Mouse (Mus musculus): ENCODE data around the gene Bola1. TPM values are rescaled to one million over a fixed set of nuclear protein-coding genes. Genes with fewer than 3 reads are reported as not detected.
A peak's percentile ranks its signal among the peaks of the same experiment; 100 is the strongest.
"Not testable (repeated sequence)": the region's sequence is repeated elsewhere in the genome, so short reads cannot be mapped to it uniquely, and the experiment has no call there.

The Bola1 gene
- polyA plus RNA-seq, 1 experiment from 2014 or later = 64.1 TPM

DNA sequence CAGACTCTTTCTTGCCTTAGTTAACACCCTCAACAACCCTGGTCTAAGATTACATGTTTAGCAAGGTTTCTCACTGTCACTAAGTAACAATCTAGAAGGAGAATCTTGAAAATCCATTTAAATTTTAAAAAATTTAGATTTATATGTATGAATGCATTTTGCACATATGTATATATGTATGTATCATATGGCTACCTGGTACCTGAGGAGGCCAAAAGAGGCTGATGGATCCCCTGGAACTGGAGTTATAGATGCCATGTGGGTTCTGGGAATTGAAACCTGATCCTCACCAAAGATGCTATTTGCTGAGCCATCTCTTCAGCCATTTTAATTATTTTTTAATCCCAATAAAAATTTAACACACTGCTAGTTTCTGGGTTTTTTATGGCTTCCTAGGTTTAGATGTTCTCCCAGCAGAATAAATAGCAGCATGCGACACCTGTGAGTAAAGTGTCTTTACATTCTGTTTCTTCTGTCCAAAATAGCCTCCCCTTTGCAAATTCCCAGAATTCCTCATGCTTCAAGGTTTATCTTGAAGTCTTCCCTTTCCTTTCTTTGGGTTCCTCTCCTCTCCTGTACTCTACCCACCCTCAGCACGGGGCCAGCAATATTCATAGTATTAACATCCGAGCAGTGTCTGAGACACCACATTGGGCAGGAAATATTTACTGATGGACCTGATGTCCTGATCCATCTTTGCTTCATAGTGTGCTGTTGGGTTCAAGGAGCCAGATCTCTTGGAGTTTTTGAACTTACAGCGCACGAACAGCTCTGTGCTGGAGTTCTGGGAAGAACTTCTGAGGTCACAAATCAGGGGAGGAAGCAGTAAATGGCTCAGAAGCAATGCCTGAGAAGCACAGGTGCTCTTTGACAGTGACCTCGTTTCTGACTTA is 28.9 kb upstream of the Bola1 start:
- no peak overlapping the region for H3K4me3 ChIP-seq (replicated peaks; ENCODE audit: low read length)
- H3K4me1 ChIP-seq (replicated peaks; ENCODE audit: control insufficient read depth, insufficient read depth, low read length) = peaks cover 12% of the 10 kb centered on the region
- 50% methylated on average over 6 of the region's 6 CpGs for WGBS

GRCm38 (mm10) chr3:96247356-96248140 is 28.0 kb upstream of the Bola1 start:
- H3K4me2 ChIP-seq (ENCODE audit: low read length) = peak overlapping the region; percentile 35
- H3K4me3 ChIP-seq (replicated peaks; ENCODE audit: low read length) = peak overlapping the region; percentile 38
- ATAC-seq = no peak
- peak overlapping the region; percentile 37; the same call in 1 of the 2 replicates for H3K9ac ChIP-seq (replicated peaks; ENCODE audit: low read depth, low read length)
- no peaks in the 10 kb centered on the region for H3K36me3 ChIP-seq (ENCODE audit: control insufficient read depth, insufficient read depth)
- H3K4me1 ChIP-seq (replicated peaks; ENCODE audit: control insufficient read depth, insufficient read depth, low read length) = peaks cover 12% of the 10 kb centered on the region
- no peaks in the 10 kb centered on the region for H3K27me3 ChIP-seq (replicated peaks; ENCODE audit: control insufficient read depth, insufficient read depth, low read length)
- H3K9me3 ChIP-seq (ENCODE audit: control insufficient read depth, low read length) = no peaks in the 10 kb centered on the region
- H3K27ac ChIP-seq (ENCODE audit: low read length) = no peak overlapping the region
- 2% methylated on average over 11 of the region's 11 CpGs for WGBS

More for the DNA sequence above, 28.9 kb upstream of the Bola1 start:
- Histone ChIP-seq H3K27me3 (replicated peaks; ENCODE audit: control insufficient read depth, insufficient read depth, low read length) (no peaks in the 10 kb centered on the region), H3K36me3 (ENCODE audit: control insufficient read depth, insufficient read depth) (no peaks in the 10 kb centered on the region), H3K9ac (replicated peaks; ENCODE audit: low read depth, low read length) (no peak overlapping the region), H3K9me3 (ENCODE audit: control insufficient read depth, low read length) (no peaks in the 10 kb centered on the region), H3K4me2 (ENCODE audit: low read length) (peak overlapping the region; percentile 35), H3K27ac (ENCODE audit: low read length) (no peak overlapping the region)
- ATAC-seq = no peak

- peak; percentile 87 for ATAC-seq
- not testable (repeated sequence) for H3K36me3 ChIP-seq (ENCODE audit: control insufficient read depth, insufficient read depth); H3K27me3 ChIP-seq (replicated peaks; ENCODE audit: control insufficient read depth, insufficient read depth, low read length); H3K9me3 ChIP-seq (ENCODE audit: control insufficient read depth, low read length); H3K27ac ChIP-seq (ENCODE audit: low read length)
- no CpG with 5 or more reads among the region's 47 CpGs for WGBS
- Histone ChIP-seq H3K4me1 (replicated peaks; ENCODE audit: control insufficient read depth, insufficient read depth, low read length) (peaks cover 12% of the 10 kb centered on the region), H3K4me3 (replicated peaks; ENCODE audit: low read length) (peak within 1 kb of the TSS; percentile 38), H3K4me2 (ENCODE audit: low read length) (peak within 1 kb of the TSS; percentile 39), H3K9ac (replicated peaks; ENCODE audit: low read depth, low read length) (peak within 1 kb of the TSS; percentile 37; the same call in 1 of the 2 replicates)
Observed at GRCm38 (mm10) chr3:96246427-96246856, 26.9 kb upstream of the Bola1 start, which contains the start of gene Hist2h3c1. TSS of gene Hist2h3c1 (plus strand) at chr3:96246685.

DNA sequence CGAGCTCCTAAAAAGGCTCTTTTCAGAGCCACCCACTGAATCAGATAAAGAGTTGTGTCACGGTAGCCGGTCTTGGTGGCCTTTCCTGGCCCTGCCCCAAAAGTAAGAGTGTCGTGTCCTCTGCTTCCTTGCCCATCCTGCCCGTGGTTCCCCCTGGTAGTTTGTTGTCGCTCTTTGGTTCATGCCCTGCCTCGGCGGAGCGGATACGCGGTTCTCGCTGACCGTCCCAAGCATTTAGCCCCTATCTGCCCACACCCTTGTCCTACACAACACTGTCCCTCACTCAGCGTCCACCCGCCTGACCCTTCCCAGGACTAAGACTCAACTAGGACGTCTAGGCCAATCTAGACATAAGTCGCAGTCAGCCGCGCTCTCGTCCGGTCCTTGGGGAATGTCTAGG is 26.5 kb upstream of the Bola1 start:
- Histone ChIP-seq H3K4me1 (replicated peaks; ENCODE audit: control insufficient read depth, insufficient read depth, low read length) (peaks cover 12% of the 10 kb centered on the region), H3K4me3 (replicated peaks; ENCODE audit: low read length) (peak overlapping the region; percentile 38), H3K4me2 (ENCODE audit: low read length) (peak overlapping the region; percentile 39)
- ATAC-seq; H3K27me3 ChIP-seq (replicated peaks; ENCODE audit: control insufficient read depth, insufficient read depth, low read length); H3K27ac ChIP-seq (ENCODE audit: low read length); H3K9ac ChIP-seq (replicated peaks; ENCODE audit: low read depth, low read length); H3K9me3 ChIP-seq (ENCODE audit: control insufficient read depth, low read length); H3K36me3 ChIP-seq (ENCODE audit: control insufficient read depth, insufficient read depth): not testable (repeated sequence)
- WGBS = 0% methylated on average over 9 of the region's 21 CpGs

DNA sequence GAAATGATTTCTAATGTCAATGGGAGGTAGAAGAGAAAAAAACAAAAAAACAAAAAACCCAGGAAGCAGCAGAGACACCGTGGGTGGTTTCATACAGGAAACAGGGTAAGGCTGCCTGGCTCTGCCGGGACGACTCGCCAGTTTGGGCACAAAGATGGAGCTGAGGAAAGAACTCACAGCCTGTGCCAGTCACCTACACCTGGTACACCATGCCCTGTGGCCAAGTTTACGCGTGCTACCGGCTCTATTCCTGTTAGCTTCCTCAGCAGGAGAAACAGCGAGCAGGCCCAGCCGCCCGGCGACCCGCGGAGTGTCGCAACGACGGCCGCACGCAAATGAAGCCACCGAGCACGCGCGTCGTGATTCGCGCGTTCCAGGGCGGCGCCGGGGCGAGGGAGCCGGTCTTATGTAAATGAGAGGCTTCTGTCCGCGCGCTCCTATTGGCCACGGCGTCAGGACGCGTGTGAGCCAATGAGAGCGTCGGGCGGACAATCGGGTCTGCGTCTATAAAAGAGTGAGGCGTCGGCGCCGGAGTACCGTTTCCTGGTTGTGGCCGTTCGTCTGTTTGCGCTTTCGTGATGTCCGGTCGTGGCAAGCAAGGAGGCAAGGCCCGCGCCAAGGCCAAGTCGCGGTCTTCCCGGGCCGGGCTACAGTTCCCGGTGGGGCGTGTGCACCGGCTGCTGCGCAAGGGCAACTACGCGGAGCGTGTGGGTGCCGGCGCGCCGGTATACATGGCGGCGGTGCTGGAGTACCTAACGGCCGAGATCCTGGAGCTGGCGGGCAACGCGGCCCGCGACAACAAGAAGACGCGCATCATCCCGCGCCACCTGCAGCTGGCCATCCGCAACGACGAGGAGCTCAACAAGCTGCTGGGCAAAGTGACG is 25.7 kb upstream of the Bola1 start, which contains the start of gene Hist2h2aa1:
Gene Hist2h2aa1 (plus strand): TSS at position 495 of the 884 bp plus-strand sequence.
- H3K9ac ChIP-seq (replicated peaks; ENCODE audit: low read depth, low read length) = peak within 1 kb of the TSS; percentile 75
- peak within 1 kb of the TSS; percentile 96 for H3K27ac ChIP-seq (ENCODE audit: low read length)
- under 1% methylated on average over 20 of the region's 88 CpGs for WGBS
- ATAC-seq = peak; percentile 90
- peak within 1 kb of the TSS; percentile 53 for H3K4me3 ChIP-seq (replicated peaks; ENCODE audit: low read length)
- not testable (repeated sequence) for H3K27me3 ChIP-seq (replicated peaks; ENCODE audit: control insufficient read depth, insufficient read depth, low read length); H3K36me3 ChIP-seq (ENCODE audit: control insufficient read depth, insufficient read depth); H3K9me3 ChIP-seq (ENCODE audit: control insufficient read depth, low read length)
- H3K4me2 ChIP-seq (ENCODE audit: low read length) = peak within 1 kb of the TSS; percentile 64
- peaks cover 14% of the 10 kb centered on the region for H3K4me1 ChIP-seq (replicated peaks; ENCODE audit: control insufficient read depth, insufficient read depth, low read length)

DNA sequence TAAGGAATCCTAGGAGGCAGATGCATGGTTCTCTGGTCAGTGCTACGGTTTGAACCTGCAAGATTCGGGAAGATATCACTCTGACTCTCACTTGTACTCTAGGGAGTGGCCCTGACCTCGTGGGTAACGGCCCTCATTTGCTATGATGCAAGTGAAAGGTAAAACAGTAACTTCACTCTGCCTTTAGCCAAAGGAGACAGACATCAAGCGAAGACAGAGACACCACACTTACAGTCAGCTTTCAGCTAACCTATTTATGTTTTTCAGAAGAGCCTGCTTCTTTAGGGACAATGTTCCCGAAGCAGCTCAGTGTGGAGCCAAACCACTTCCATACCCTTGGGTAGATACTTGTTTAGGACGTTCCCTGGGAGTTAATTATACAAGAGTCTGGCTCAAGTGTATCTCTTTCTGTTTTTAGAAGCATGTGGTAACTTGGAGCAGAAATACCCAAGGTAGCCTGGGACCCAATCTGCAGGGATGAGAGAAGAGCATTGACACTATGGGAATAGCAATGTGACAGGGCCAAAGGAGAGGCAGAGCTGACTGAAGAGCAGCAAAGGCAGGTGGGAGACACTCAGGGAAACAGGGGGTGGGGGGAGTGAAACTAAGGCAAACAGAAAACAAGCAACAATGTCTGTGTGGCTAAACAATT is 24.5 kb upstream of the Bola1 start:
- Histone ChIP-seq H3K27ac (ENCODE audit: low read length) (0 out of 2 replicates have a peak overlapping the region, but pooled peaks have one; percentile 96), H3K9ac (replicated peaks; ENCODE audit: low read depth, low read length) (no peak overlapping the region; the same call in 1 of the 2 replicates), H3K4me2 (ENCODE audit: low read length) (no peak overlapping the region; the same call in 1 of the 2 replicates), H3K4me1 (replicated peaks; ENCODE audit: control insufficient read depth, insufficient read depth, low read length) (peaks cover 14% of the 10 kb centered on the region), H3K36me3 (ENCODE audit: control insufficient read depth, insufficient read depth) (no peaks in the 10 kb centered on the region), H3K9me3 (ENCODE audit: control insufficient read depth, low read length) (no peaks in the 10 kb centered on the region), H3K4me3 (replicated peaks; ENCODE audit: low read length) (no peak overlapping the region), H3K27me3 (replicated peaks; ENCODE audit: control insufficient read depth, insufficient read depth, low read length) (no peaks in the 10 kb centered on the region)
- 82% methylated on average over 7 of the region's 7 CpGs for WGBS
- ATAC-seq = no peak

- no peak for ATAC-seq
- Histone ChIP-seq H3K36me3 (ENCODE audit: control insufficient read depth, insufficient read depth) (no peaks in the 10 kb centered on the region), H3K9me3 (ENCODE audit: control insufficient read depth, low read length) (no peaks in the 10 kb centered on the region), H3K4me2 (ENCODE audit: low read length) (peak overlapping the region; percentile 58), H3K4me3 (replicated peaks; ENCODE audit: low read length) (no peak overlapping the region), H3K27me3 (replicated peaks; ENCODE audit: control insufficient read depth, insufficient read depth, low read length) (no peaks in the 10 kb centered on the region), H3K4me1 (replicated peaks; ENCODE audit: control insufficient read depth, insufficient read depth, low read length) (peaks cover 22% of the 10 kb centered on the region), H3K27ac (ENCODE audit: low read length) (peak overlapping the region; percentile 78), H3K9ac (replicated peaks; ENCODE audit: low read depth, low read length) (peak overlapping the region; percentile 45; the same call in 1 of the 2 replicates)
- 68% methylated on average over 9 of the region's 9 CpGs for WGBS
Observed at GRCm38 (mm10) chr3:96240799-96241197, 21.3 kb upstream of the Bola1 start.
